Comparison of ENCODE assay signal across 9 mouse cellular contexts in the genomic region with DNA sequence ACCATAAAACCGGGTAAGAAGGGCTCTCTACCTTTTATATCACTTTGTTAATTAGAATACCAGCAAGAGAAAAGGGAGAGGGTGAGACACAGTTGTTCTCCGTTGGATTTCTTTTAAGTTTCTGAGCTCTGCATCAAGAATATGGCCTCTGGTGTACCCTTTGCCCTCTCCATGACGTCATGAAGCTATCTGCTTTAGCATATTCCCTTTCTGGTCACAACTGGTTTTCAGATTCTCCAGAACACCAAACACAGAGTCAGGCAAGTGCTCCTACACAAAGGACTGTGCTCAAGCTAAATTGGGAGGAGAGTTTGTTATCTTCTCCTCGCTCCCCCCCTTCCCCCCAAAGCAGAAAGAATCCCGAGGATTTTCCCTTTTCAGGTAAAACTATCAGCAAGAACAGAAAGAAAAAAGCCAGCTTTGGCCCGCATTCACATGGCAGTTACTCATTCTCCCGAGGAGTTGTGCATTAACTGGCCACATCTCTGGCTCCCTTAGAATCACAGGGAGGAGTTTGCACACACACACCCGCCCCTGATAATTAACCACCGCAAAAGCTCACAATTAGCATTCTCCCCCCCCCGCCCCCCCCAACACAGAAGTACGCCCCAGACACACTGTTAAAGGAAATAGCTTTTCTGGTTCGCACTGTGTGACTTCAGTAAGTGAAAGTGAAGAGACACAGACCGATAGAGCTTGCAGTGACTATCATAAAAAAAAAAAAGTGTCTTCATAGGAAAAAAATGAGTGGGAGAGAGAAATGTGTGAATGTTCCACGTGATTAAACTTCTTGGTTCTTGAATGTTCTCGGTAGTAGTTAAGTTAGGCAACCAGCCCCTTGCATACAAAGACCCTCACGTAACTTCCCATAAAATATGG. TPM values are rescaled to one million over a fixed set of nuclear protein-coding genes. Genes with fewer than 3 reads are reported as not detected.
DNase-seq lines count a peak whose midpoint lies in the region; ATAC-seq and TF ChIP-seq lines count a peak whose summit lies in the region.
"Had no signal": no experiment of that assay in that cellular context is flagged by ENCODE, and none has a peak within 500 bp of the region (broad histone marks: within the 10 kb centered on the region; RNA-seq: fewer than 3 reads in every experiment).

No protein-coding gene starts in this region.

- TF ChIP-seq CTCF in heart, postnatal 0 days (IDR thresholded peaks at IDR 0.05; ENCODE audit: low read depth), result no peak
- no peak for TF ChIP-seq CTCF in kidney, postnatal 0 days (IDR thresholded peaks at IDR 0.05; ENCODE audit: low read depth)

- DNase-seq in heart, postnatal 0 days (ENCODE audit: low spot score), result no peak
- no peak for DNase-seq in heart, postnatal 4 days
- DNase-seq in forebrain, embryonic 11.5 days (ENCODE audit: low spot score), result peak; percentile 58
- peak; percentile 61 for DNase-seq in kidney, postnatal 0 days (ENCODE audit: low spot score)
- DNase-seq in neural tube, embryonic 10.5 days (ENCODE audit: extremely low spot score, low spot score), result peak; percentile 20
- DNase-seq in layer of hippocampus, postnatal 14 days (ENCODE audit: low spot score in 2 of 2), result no peak
- no peak for DNase-seq in frontal cortex, postnatal 10 days (ENCODE audit: low spot score in 2 of 2)
- no peak for DNase-seq in spleen, postnatal 14 days (ENCODE audit: low spot score in 2 of 2)

- H3K4me1 ChIP-seq in heart, postnatal 0 days (ENCODE audit: control insufficient read depth, insufficient read depth), result peaks cover 15% of the 10 kb centered on the region
- peaks cover 11% of the 10 kb centered on the region; the same call in 1 of the 2 replicates for H3K4me1 ChIP-seq in forebrain, embryonic 11.5 days (replicated peaks; ENCODE audit: control insufficient read depth, insufficient read depth, low read length)
- 0 out of 2 replicates have a peak, but pooled peaks cover 3% of the 10 kb centered on the region for H3K4me1 ChIP-seq in kidney, postnatal 0 days (replicated peaks; ENCODE audit: insufficient read depth, low read length)

- no peak for TF ChIP-seq EP300 in heart, postnatal 0 days (IDR thresholded peaks at IDR 0.05; ENCODE audit: low read depth)

- H3K36me3 ChIP-seq in heart, postnatal 0 days (replicated peaks; ENCODE audit: control insufficient read depth, insufficient read depth, low read length), result no peaks in the 10 kb centered on the region
- H3K36me3 ChIP-seq in forebrain, embryonic 11.5 days (ENCODE audit: control insufficient read depth, insufficient read depth, low read length), result no peaks in the 10 kb centered on the region
- no peaks in the 10 kb centered on the region for H3K36me3 ChIP-seq in kidney, postnatal 0 days (ENCODE audit: insufficient read depth, low read length)

- H3K9ac ChIP-seq in heart, postnatal 0 days (replicated peaks; ENCODE audit: low read depth, low read length), result 0 out of 2 replicates have a peak overlapping the region, but pooled peaks have one; percentile 8
- H3K9ac ChIP-seq in forebrain, embryonic 11.5 days (ENCODE audit: low read length), result peak overlapping the region; percentile 79
- peak overlapping the region; percentile 69 for H3K9ac ChIP-seq in kidney, postnatal 0 days (ENCODE audit: low read depth, low read length)

- peaks cover 21% of the 10 kb centered on the region; the same call in 1 of the 2 replicates for H3K27me3 ChIP-seq in heart, postnatal 0 days (ENCODE audit: control insufficient read depth, insufficient read depth, low read length)
- H3K27me3 ChIP-seq in forebrain, embryonic 11.5 days (ENCODE audit: control insufficient read depth, insufficient read depth, low read length), result peaks cover 3% of the 10 kb centered on the region; the same call in 1 of the 2 replicates
- H3K27me3 ChIP-seq in kidney, postnatal 0 days (ENCODE audit: insufficient read depth, low read length), result no peaks in the 10 kb centered on the region

- H3K9me3 ChIP-seq in heart, postnatal 0 days (replicated peaks; ENCODE audit: control insufficient read depth, low read length), result no peaks in the 10 kb centered on the region
- no peaks in the 10 kb centered on the region for H3K9me3 ChIP-seq in forebrain, embryonic 11.5 days (ENCODE audit: control insufficient read depth, low read length)
- H3K9me3 ChIP-seq in kidney, postnatal 0 days (replicated peaks; ENCODE audit: low read length), result no peaks in the 10 kb centered on the region

- H3K4me3 ChIP-seq in heart, postnatal 0 days (ENCODE audit: low read depth, low read length), result peak overlapping the region; percentile 64
- H3K4me3 ChIP-seq in forebrain, embryonic 11.5 days (ENCODE audit: low read depth, low read length), result peak overlapping the region; percentile 73
- H3K4me3 ChIP-seq in kidney, postnatal 0 days (replicated peaks; ENCODE audit: low read depth, low read length), result peak overlapping the region; percentile 63

- peak overlapping the region; percentile 98 for H3K4me2 ChIP-seq in heart, postnatal 0 days (ENCODE audit: low read depth, low read length)
- peak overlapping the region; percentile 51 for H3K4me2 ChIP-seq in forebrain, embryonic 11.5 days (ENCODE audit: low read depth, low read length, severe bottlenecking)
- H3K4me2 ChIP-seq in kidney, postnatal 0 days (ENCODE audit: low read length), result peak overlapping the region; percentile 84

- 7% methylated on average over 16 of the region's 16 CpGs for WGBS in heart, postnatal 0 days
- 3% methylated on average over 16 of the region's 16 CpGs for WGBS in forebrain, embryonic 11.5 days
- WGBS in kidney, postnatal 0 days, result 5% methylated on average over 16 of the region's 16 CpGs

- ATAC-seq in heart, postnatal 0 days (ENCODE audit: insufficient read depth, low read depth), result no peak
- no peak for ATAC-seq in forebrain, embryonic 11.5 days (replicated peaks; ENCODE audit: low FRiP score)
- peak; percentile 72 for ATAC-seq in kidney, postnatal 0 days (replicated peaks; ENCODE audit: low FRiP score, low read depth)

- H3K27ac ChIP-seq in heart, postnatal 0 days (ENCODE audit: low read depth), result no peak overlapping the region
- no peak overlapping the region for H3K27ac ChIP-seq in forebrain, embryonic 11.5 days (ENCODE audit: low read depth, low read length)
- peak overlapping the region; percentile 84 for H3K27ac ChIP-seq in kidney, postnatal 0 days

RNA-seq across cellular contexts. Expression of gene Cdh6, which starts 1.8 kb away (rescaled TPM):
- total RNA-seq in heart, postnatal 0 days (2014; rRNA removed; ENCODE audit: low replicate concordance), result 0.34 and 0.58 TPM in 2 replicates
- 0.40 and 0.64 TPM in 2 replicates for polyA plus RNA-seq in heart, postnatal 0 days (2015; fragmentation: Nextera tagmentation; extraction: Ambion mirVana)
- 1 to 10 TPM; 1.4 to 1.6 TPM for total RNA-seq in heart, postnatal 4 days (2021)
- 12.8 and 14.7 TPM in 2 replicates for polyA plus RNA-seq in forebrain, embryonic 11.5 days (2014; fragmentation: Nextera tagmentation; extraction: Ambion mirVana)
- polyA plus RNA-seq in kidney, postnatal 0 days (2015; fragmentation: Nextera tagmentation; extraction: Ambion mirVana), result 17.8 and 21.9 TPM in 2 replicates
- 10 to 100 TPM in 1 of 2 experiments, 1 to 10 TPM in 1; 6.9 to 10.7 TPM for total RNA-seq in layer of hippocampus, postnatal 14 days (2021)
- total RNA-seq: MEL had no signal

Comparison
In these comparisons a context has a peak if more than half of its experiments do, and no peak if none do; other contexts are left out.
1. DNase-seq: peak in forebrain, embryonic 11.5 days (single experiment), kidney, postnatal 0 days (single experiment) and neural tube, embryonic 10.5 days (single experiment); none in heart, postnatal 0 days (single experiment), heart, postnatal 4 days (single experiment), layer of hippocampus, postnatal 14 days (0 of 2), frontal cortex, postnatal 10 days (0 of 2) and spleen, postnatal 14 days (0 of 2).
2. H3K9ac ChIP-seq: peak in every context shown above with its lines; median percentile 79 in forebrain, embryonic 11.5 days; 69 in kidney, postnatal 0 days; 8 in heart, postnatal 0 days.
3. Peak in every context shown above with its lines, with median percentiles within 50 percentile points of each other: H3K4me2 ChIP-seq and H3K4me3 ChIP-seq.